Mouse (Mus musculus) heart, embryonic 14.5 days (tissue): Measurements from ENCODE around the gene Gm14214. TPM values are rescaled to one million over a fixed set of nuclear protein-coding genes. Genes with fewer than 3 reads are reported as not detected.

Experiments used
- ATAC-seq: fragments of 200-750 bp; cut with Nextera tagmentation; 2 replicates; pipeline ENCODE4 v1.8.0; 2017; ENCODE audit warnings: low read depth, moderate TSS enrichment; ENCODE audit not compliant: insufficient number of reproducible peaks, insufficient read depth, low FRiP score
- H3K27ac ChIP-seq, 2 experiments: fragments of 200-500 bp in 1 of 2; fragments of 300-500 bp in 1 of 2; sonication (generic) in 1 of 2; replicated peaks in 1 of 2; 2 replicates each; pipeline ENCODE4 v1.5.1; 2012 to 2014; ENCODE audit warnings: low read depth in 2 of 2, low read length in 2 of 2, control low read depth in 1 of 2, mild to moderate bottlenecking in 1 of 2, mixed read lengths in 1 of 2; ENCODE audit not compliant: control insufficient read depth in 1 of 2, insufficient read depth in 1 of 2
- H3K27me3 ChIP-seq: fragments of 300-500 bp; sonication (generic); 2 replicates; pipeline ENCODE4 v1.6.1; 2014; ENCODE audit warnings: mild to moderate bottlenecking, low read length, control low read depth; ENCODE audit not compliant: control insufficient read depth, insufficient read depth
- H3K36me3 ChIP-seq: fragments of 300-500 bp; sonication (generic); 2 replicates; pipeline ENCODE4 v1.6.1; 2014; ENCODE audit warnings: mild to moderate bottlenecking, control low read depth, low read length, mixed read lengths; ENCODE audit not compliant: control insufficient read depth, insufficient read depth
- H3K4me1 ChIP-seq, 2 experiments: fragments of 200-500 bp in 1 of 2; fragments of 300-500 bp in 1 of 2; sonication (generic) in 1 of 2; 2 replicates each; pipeline ENCODE4 v1.6.1; 2012 to 2014; ENCODE audit warnings: low read length in 2 of 2, control low read depth in 1 of 2, mixed read lengths in 1 of 2; ENCODE audit not compliant: control insufficient read depth in 2 of 2, insufficient read depth in 2 of 2
- H3K4me2 ChIP-seq: fragments of 300-500 bp; sonication (generic); 2 replicates; pipeline ENCODE4 v1.6.1; 2014; ENCODE audit warnings: mild to moderate bottlenecking, low read length
- H3K4me3 ChIP-seq, 2 experiments: fragments of 200-500 bp in 1 of 2; fragments of 300-500 bp in 1 of 2; sonication (generic) in 1 of 2; 2 replicates each; pipeline ENCODE4 v1.5.1; 2012 to 2014; ENCODE audit warnings: low read length in 2 of 2, mild to moderate bottlenecking in 2 of 2, control low read depth in 1 of 2, low read depth in 1 of 2, moderate library complexity in 1 of 2; ENCODE audit not compliant: control insufficient read depth in 1 of 2, insufficient read depth in 1 of 2
- H3K9ac ChIP-seq: fragments of 300-500 bp; sonication (generic); 2 replicates; pipeline ENCODE4 v1.6.1; 2014; ENCODE audit warnings: mild to moderate bottlenecking, low read length
- H3K9me3 ChIP-seq: fragments of 300-500 bp; sonication (generic); 2 replicates; pipeline ENCODE4 v1.6.1; 2016; ENCODE audit warnings: low read length, control low read depth; ENCODE audit not compliant: control insufficient read depth
- WGBS: fragments of 180-500 bp; shearing (Covaris S2); extraction: QIAGEN DNeasy Blood & Tissue Kit; methylation state at CpG from one replicate; pipeline ENCODE4 v1.1.7; 2014; 5-methylcytosine and 5-hydroxymethylcytosine counted together
- polyA plus RNA-seq: library from polyadenylated mRNA; unstranded; fragments of >200 nt; fragmentation: Nextera tagmentation; extraction: Ambion mirVana; gene quantifications from 2 replicates; pipeline ENCODE4 v1.2.1, GENCODE M21; 2014

The Gm14214 gene
- polyA plus RNA-seq, 1 experiment from 2014 or later: not detected

GRCm38 (mm10) chr2:154771604-154772003 lies 1.8 kb upstream of the Gm14214 start:
- WGBS: 80% methylated on average over 8 of the region's 8 CpGs
- ATAC-seq: no peak
- Histone ChIP-seq H3K4me3 (no peak overlapping the region), H3K9ac (no peak overlapping the region), H3K27me3 (no peaks in the 10 kb centered on the region), H3K27ac (no peak overlapping the region), H3K4me2 (no peak overlapping the region), H3K4me1 (no peaks in the 10 kb centered on the region), H3K36me3 (no peaks in the 10 kb centered on the region), H3K9me3 (no peaks in the 10 kb centered on the region)

GRCm38 (mm10) chr2:154767051-154767450 lies 2.8 kb downstream of the Gm14214 start:
- WGBS: 85% methylated on average over 6 of the region's 6 CpGs
- Histone ChIP-seq H3K9me3 (no peaks in the 10 kb centered on the region), H3K36me3 (no peaks in the 10 kb centered on the region), H3K27ac (no peak overlapping the region), H3K27me3 (no peaks in the 10 kb centered on the region), H3K4me1 (peaks cover 3 to 14% of the 10 kb centered on the region in 2 experiments; a peak in 3 of 4 replicates), H3K9ac (no peak overlapping the region), H3K4me2 (no peak overlapping the region), H3K4me3 (no peak overlapping the region)
- no peak for ATAC-seq

- no peaks in the 10 kb centered on the region for H3K36me3 ChIP-seq
- no peak overlapping the region for H3K9ac ChIP-seq
- no peak overlapping the region for H3K4me3 ChIP-seq
- no peak overlapping the region for H3K27ac ChIP-seq
- H3K27me3 ChIP-seq: no peaks in the 10 kb centered on the region
- H3K9me3 ChIP-seq: no peaks in the 10 kb centered on the region
- WGBS: 83% methylated on average over 8 of the region's 8 CpGs
- peaks cover 3 to 14% of the 10 kb centered on the region in 2 experiments; a peak in 3 of 4 replicates for H3K4me1 ChIP-seq
- no peak for ATAC-seq
- H3K4me2 ChIP-seq: no peak overlapping the region
These were observed 4.2 kb downstream of the Gm14214 start for GRCm38 (mm10) chr2:154765554-154766008.

- Histone ChIP-seq H3K27me3 (no peaks in the 10 kb centered on the region), H3K9ac (no peak overlapping the region), H3K36me3 (no peaks in the 10 kb centered on the region), H3K4me1 (peaks cover 3 to 14% of the 10 kb centered on the region in 2 experiments; a peak in 3 of 4 replicates), H3K9me3 (no peaks in the 10 kb centered on the region), H3K27ac (no peak overlapping the region), H3K4me3 (no peak overlapping the region), H3K4me2 (no peak overlapping the region)
- WGBS: 76% methylated on average over 9 of the region's 9 CpGs
- no peak for ATAC-seq
These were observed 4.9 kb downstream of the Gm14214 start for GRCm38 (mm10) chr2:154764828-154765497.

GRCm38 (mm10) chr2:154763226-154763625 lies 6.6 kb downstream of the Gm14214 start:
- no peaks in the 10 kb centered on the region for H3K36me3 ChIP-seq
- no peaks in the 10 kb centered on the region for H3K9me3 ChIP-seq
- ATAC-seq: no peak
- H3K4me1 ChIP-seq: peaks cover 3 to 14% of the 10 kb centered on the region in 2 experiments; a peak in 3 of 4 replicates
- WGBS: 45% methylated on average over 3 of the region's 3 CpGs
- no peak overlapping the region for H3K9ac ChIP-seq
- H3K27me3 ChIP-seq: no peaks in the 10 kb centered on the region
- 0 out of 4 replicates have a peak overlapping the region, but pooled peaks of 1 of the 2 experiments have one; percentile 2 for H3K27ac ChIP-seq
- no peak overlapping the region for H3K4me2 ChIP-seq
- no peak overlapping the region for H3K4me3 ChIP-seq

GRCm38 (mm10) chr2:154758454-154758853 lies 11.4 kb downstream of the Gm14214 start:
- no peak overlapping the region for H3K4me3 ChIP-seq
- no peak overlapping the region for H3K4me2 ChIP-seq
- no peak for ATAC-seq
- WGBS: 70% methylated on average over 1 of the region's 1 CpGs
- no peak overlapping the region for H3K9ac ChIP-seq
- H3K4me1 ChIP-seq: peaks cover 0 to 8% of the 10 kb centered on the region in 2 experiments; a peak in 3 of 4 replicates
- H3K27me3 ChIP-seq: no peaks in the 10 kb centered on the region
- no peak overlapping the region for H3K27ac ChIP-seq
- no peaks in the 10 kb centered on the region for H3K9me3 ChIP-seq
- H3K36me3 ChIP-seq: no peaks in the 10 kb centered on the region

- WGBS: 83% methylated on average over 5 of the region's 5 CpGs
- Histone ChIP-seq H3K4me2 (no peak overlapping the region), H3K4me3 (no peak overlapping the region), H3K4me1 (0 out of 4 replicates have a peak, but pooled peaks cover 0 to 3% of the 10 kb centered on the region in 2 experiments), H3K9ac (no peak overlapping the region), H3K9me3 (no peaks in the 10 kb centered on the region), H3K27me3 (no peaks in the 10 kb centered on the region), H3K36me3 (no peaks in the 10 kb centered on the region), H3K27ac (no peak overlapping the region)
- ATAC-seq: no peak
These were observed 12.1 kb downstream of the Gm14214 start for GRCm38 (mm10) chr2:154757691-154758090.
